Mouse (Mus musculus) testis, adult 2 months (tissue): ENCODE measurements around the gene Mxra7. TPM values are rescaled to one million over a fixed set of nuclear protein-coding genes. Genes with fewer than 3 reads are reported as not detected.

ENCODE experiments used
- H3K27ac ChIP-seq: fragments of 200-500 bp; 2 replicates; pipeline ENCODE4 v1.5.1; 2012; ENCODE audit warnings: low read depth, low read length; ENCODE audit not compliant: control insufficient read depth, insufficient read depth
- H3K27me3 ChIP-seq: fragments of 200-500 bp; 2 replicates; pipeline ENCODE4 v1.6.1; 2012; ENCODE audit warnings: mild to moderate bottlenecking, low read length, moderate library complexity; ENCODE audit not compliant: control insufficient read depth, insufficient read depth
- H3K36me3 ChIP-seq: fragments of 200-500 bp; 2 replicates; pipeline ENCODE4 v1.6.1; 2012; ENCODE audit warnings: mild to moderate bottlenecking, low read length; ENCODE audit not compliant: control insufficient read depth, insufficient read depth
- H3K4me1 ChIP-seq: fragments of 200-500 bp; 2 replicates; pipeline ENCODE4 v1.6.1; 2012; ENCODE audit warnings: low read length; ENCODE audit not compliant: control insufficient read depth, insufficient read depth
- H3K4me3 ChIP-seq: fragments of 200-500 bp; 2 replicates; pipeline ENCODE4 v1.5.1; 2012; ENCODE audit warnings: low read depth, mild to moderate bottlenecking, low read length, moderate library complexity, mixed read lengths; ENCODE audit not compliant: control insufficient read depth
- CTCF ChIP-seq: fragments of 200-500 bp; IDR thresholded peaks from 2 replicates; pipeline ENCODE4 v1.5.1; 2012; ENCODE audit warnings: low read depth, mild to moderate bottlenecking, inconsistent platforms, low read length, moderate library complexity; ENCODE audit not compliant: control insufficient read depth, insufficient read depth, insufficient replicate concordance
- POLR2A ChIP-seq: fragments of 200-500 bp; IDR thresholded peaks from 2 replicates; pipeline ENCODE4 v1.6.1; 2012; ENCODE audit warnings: low read depth, mild to moderate bottlenecking, inconsistent platforms, low read length, moderate library complexity; ENCODE audit not compliant: control insufficient read depth
- polyA plus RNA-seq: library from polyadenylated mRNA; depleted of rRNA; stranded (reverse); fragments of >200 nt; gene quantifications from 2 replicates; pipeline ENCODE4 v1.2.3, GENCODE M21; 2012

Mxra7 gene
- polyA plus RNA-seq, 1 experiment: 8.2 TPM

DNA sequence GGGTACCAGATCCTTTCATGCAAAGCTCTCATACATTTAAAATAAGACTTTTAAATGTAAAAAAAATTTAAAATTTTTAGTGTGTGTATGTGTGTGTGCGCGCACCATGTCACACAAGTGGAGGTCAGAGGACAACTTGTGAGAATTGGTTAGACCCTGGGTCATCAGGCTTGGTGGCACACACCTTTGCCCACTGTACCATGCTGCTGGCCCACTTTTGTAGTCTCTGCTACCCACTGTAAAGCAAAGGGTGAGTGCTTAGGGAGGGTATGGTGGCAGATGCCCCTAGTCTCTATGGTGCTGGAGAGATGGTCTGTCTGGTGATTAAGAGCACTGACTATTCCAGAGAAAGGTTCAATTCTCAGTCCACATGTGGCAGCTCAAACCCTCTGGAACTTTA lies 4.6 kb downstream of the Mxra7 start:
- Histone ChIP-seq H3K4me1 (peaks cover 12% of the 10 kb centered on the region), H3K4me3 (no peak overlapping the region)
- TF ChIP-seq POLR2A (no peak), CTCF (no peak)

DNA sequence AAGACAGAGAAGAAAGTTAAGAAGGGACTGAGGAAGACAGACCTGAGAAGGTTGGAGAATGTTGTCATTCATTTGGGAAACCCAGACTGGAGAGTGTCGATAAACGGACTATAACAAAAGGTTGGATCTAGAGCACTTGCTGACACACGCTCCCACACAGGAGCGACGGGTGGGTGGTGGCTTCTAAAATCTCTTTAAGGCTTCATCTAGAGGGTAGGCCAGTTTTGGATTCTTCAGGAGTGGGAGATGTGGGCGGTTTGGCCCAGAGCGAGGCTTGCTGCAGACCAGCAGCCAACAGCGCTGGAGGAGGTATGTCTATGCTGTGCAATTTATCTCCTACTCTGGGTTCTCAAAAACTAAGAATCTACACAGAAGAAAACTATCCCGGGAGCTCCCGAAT lies 5.2 kb downstream of the Mxra7 start:
- Histone ChIP-seq H3K27me3 (no peaks in the 10 kb centered on the region), H3K4me1 (peaks cover 8% of the 10 kb centered on the region), H3K36me3 (no peaks in the 10 kb centered on the region), H3K27ac (no peak overlapping the region), H3K4me3 (no peak overlapping the region)
- no peak for TF ChIP-seq POLR2A
- no peak for TF ChIP-seq CTCF

More for the DNA sequence above, 4.6 kb downstream of the Mxra7 start:
- no peak overlapping the region for H3K27ac ChIP-seq
- H3K27me3 ChIP-seq: no peaks in the 10 kb centered on the region
- H3K36me3 ChIP-seq: no peaks in the 10 kb centered on the region

GRCm38 (mm10) chr11:116822215-116822614 lies 5.6 kb downstream of the Mxra7 start:
- H3K36me3 ChIP-seq: no peaks in the 10 kb centered on the region
- H3K27me3 ChIP-seq: no peaks in the 10 kb centered on the region
- no peak for TF ChIP-seq CTCF
- TF ChIP-seq POLR2A: no peak
- no peak overlapping the region for H3K4me3 ChIP-seq
- H3K4me1 ChIP-seq: peaks cover 4% of the 10 kb centered on the region; the same call in 1 of the 2 replicates
- H3K27ac ChIP-seq: no peak overlapping the region; the same call in 1 of the 2 replicates

DNA sequence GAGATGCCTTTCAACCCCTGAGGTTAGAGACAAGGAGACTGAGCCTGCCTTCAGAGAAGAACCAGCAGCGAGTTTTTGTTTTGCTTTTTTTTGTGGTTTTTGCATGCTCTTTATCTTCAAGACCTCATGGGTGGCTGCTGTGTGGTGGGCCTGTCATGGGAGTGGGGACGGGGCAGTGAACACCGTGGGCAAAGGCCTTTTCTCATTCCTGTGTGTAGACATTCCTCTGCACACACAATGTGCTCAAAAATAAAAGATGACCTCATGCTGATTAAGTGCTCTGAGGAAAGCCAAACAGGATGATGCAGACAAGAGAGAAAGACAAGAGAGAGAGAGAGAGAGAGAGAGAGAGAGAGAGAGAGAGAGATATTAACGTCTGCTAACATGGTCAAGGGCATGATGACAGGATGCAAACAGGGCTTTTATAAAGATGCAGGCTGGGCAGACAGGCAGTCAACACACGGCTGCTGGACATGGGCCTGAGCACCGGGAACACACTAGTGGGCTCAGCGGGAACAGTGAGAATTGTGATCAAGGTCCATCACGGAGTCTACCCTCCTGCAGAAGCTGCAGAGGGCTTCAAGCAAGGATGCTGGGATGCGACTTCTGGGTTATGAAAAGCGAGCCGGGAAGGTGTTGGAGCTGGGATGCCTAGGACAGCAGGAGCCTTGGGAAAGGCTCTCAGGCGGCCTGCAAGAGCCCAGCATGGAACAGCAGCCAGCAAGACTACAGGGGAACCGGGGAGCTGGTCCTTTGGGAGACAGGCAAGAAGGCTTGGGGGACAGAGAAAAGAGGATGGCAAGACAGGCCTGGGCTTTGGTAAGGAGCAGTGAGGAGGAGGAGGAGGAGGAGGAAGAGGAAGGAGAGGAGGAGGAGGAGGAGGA lies 6.5 kb downstream of the Mxra7 start:
- H3K36me3 ChIP-seq: no peaks in the 10 kb centered on the region
- TF ChIP-seq CTCF (no peak), POLR2A (no peak)
- no peak overlapping the region for H3K4me3 ChIP-seq
- H3K27me3 ChIP-seq: no peaks in the 10 kb centered on the region
- 0 out of 2 replicates have a peak overlapping the region, but pooled peaks have one; percentile 36 for H3K27ac ChIP-seq
- H3K4me1 ChIP-seq: no peaks in the 10 kb centered on the region; the same call in 1 of the 2 replicates

- no peaks in the 10 kb centered on the region for H3K36me3 ChIP-seq
- H3K4me3 ChIP-seq: no peak overlapping the region
- H3K27me3 ChIP-seq: no peaks in the 10 kb centered on the region
- H3K27ac ChIP-seq: no peak overlapping the region
- no peak for TF ChIP-seq CTCF
- no peak for TF ChIP-seq POLR2A
- H3K4me1 ChIP-seq: no peaks in the 10 kb centered on the region; the same call in 1 of the 2 replicates
Observed at GRCm38 (mm10) chr11:116819932-116820593, 7.8 kb downstream of the Mxra7 start.

DNA sequence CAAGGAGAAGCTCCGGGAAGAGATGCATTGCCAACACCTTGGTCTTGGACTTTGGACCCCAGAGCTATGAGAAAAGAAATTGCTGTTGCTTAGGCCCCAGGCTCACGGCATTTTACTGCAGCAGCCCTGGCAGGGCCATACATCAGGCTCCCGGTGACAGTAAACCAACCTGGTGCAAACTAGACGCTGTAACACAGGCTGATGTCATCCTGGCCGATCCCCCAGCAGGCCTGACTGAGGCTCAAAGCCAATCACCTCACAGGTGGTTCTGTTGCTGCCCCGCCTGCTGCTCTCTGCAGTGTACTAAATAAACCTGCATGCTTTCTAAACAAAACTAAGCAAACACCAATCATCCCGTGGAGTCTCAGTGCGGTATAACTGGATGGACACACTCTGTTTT lies 9.1 kb downstream of the Mxra7 start:
- Histone ChIP-seq H3K36me3 (no peaks in the 10 kb centered on the region), H3K27ac (no peak overlapping the region), H3K4me1 (no peaks in the 10 kb centered on the region), H3K27me3 (no peaks in the 10 kb centered on the region), H3K4me3 (no peak overlapping the region)
- TF ChIP-seq CTCF: no peak
- no peak for TF ChIP-seq POLR2A

DNA sequence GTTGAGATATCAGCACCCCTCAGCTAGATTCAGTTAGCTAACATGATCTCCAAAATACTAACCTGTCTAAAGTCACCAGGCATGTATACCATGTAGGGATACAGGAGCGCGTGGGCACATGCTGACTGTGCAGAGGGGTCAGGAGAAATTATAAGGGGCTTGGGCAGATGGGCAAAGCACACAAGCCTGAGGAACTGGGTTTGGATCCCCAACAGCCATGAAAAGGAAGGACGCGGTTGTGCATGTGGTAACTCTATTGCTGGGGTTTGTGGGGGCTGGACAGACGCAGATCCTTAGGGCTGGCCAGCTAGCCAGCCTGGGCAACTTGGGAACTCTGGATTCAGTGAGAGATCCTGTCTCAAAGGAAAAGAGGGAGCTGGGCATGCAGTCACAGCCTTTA lies 10.3 kb downstream of the Mxra7 start:
- H3K36me3 ChIP-seq: no peaks in the 10 kb centered on the region
- H3K27me3 ChIP-seq: no peaks in the 10 kb centered on the region
- no peak overlapping the region for H3K27ac ChIP-seq
- TF ChIP-seq CTCF: no peak
- TF ChIP-seq POLR2A: no peak
- H3K4me1 ChIP-seq: no peaks in the 10 kb centered on the region; the same call in 1 of the 2 replicates
- H3K4me3 ChIP-seq: no peak overlapping the region
